Mouse (Mus musculus): ENCODE measurements around the gene Dnah8. TPM values are rescaled to one million over a fixed set of nuclear protein-coding genes. Genes with fewer than 3 reads are reported as not detected.
A peak's percentile ranks its signal among the peaks of the same experiment; 100 is the strongest.

Dnah8 gene
- total RNA-seq, 2 experiments from 2014 or later, result 3.0 to 3.8 TPM

DNA sequence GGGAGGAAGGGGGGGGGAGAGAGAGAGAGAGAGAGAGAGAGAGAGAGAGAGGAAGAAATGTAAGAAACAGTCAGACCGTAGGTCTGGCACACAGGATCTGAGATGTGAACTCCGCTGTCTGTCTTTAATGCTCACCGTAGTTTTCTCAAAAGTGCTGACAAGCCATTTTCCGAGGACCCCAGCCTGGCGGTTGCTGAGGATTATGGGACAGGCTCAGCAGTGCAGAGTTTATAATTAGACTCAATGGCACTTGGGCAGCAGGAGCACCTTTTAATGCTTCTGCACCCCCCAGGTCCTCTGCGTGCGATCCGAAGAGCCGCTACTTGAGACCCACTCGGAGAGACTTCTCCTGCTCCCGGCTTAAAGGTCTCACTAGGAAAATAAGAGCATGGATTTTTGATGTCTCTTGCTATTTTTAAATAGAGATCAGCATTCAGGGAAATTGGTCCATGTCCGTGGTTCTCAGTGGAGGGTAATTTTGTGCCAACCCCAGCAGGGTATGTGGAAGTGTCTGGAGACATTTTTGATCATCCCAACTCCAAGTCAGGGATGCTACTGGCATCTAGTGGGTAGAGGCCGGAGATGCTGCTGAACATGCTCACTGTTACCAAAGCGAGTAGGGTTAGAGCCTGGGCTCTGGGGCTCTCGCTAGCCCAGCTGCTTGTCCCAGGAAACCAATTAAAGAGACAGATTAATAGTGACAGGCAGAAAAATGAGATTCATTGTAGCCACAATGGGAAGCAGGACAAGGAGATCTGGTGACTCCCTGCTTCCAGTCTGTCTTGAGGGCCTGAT is 184.9 kb downstream of the Dnah8 start:
- no peak for DNase-seq
- intact Hi-C loops (cut with DNase I), result no loop called here

DNA sequence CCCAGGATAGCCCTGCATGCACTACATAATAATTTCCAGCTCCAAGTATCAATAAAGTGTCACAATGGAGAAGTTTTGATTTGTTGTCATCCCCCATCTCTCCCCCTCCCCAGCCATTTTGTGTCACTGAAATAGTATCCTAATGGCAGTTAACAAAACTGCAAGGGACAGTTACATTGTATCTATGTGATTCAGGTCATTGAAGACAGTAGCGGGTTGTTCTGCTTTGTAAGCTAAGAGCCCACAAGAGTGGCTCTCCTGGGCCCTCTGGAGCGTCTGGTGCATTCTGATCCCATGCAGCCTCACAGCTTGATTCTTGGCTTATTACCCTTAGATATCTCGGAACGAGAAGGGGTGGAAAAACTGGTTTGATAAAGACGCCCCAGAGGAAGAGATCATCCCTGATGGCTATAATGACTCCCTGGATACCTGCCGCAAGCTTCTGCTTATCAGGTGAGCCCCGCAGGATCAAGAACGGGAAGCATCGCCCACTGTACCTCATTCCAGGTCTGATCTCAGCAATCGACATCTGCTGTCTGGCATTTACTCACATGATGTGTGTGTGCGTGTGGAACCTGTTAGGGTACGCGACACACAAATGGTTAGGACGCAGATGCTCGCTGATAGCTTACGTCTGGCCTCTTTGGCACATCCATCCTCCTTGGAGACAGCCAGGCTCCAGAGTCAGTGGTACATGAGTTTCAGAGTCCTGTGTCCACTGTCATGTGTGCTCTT is 185.9 kb downstream of the Dnah8 start:
- intact Hi-C loops (cut with DNase I), result loop anchor here (10.0 kb wide), 1 partner anchor 295 kb away; no protein-coding TSS in a partner anchor
- no peak for DNase-seq

GRCm38 (mm10) chr17:30818543-30818942 is 194.4 kb downstream of the Dnah8 start:
- no peak for DNase-seq
- intact Hi-C loops (cut with DNase I), result loop anchor here (1.0 to 10.0 kb wide), 2 partner anchors 132 to 304 kb away; no protein-coding TSS in a partner anchor

GRCm38 (mm10) chr17:30819134-30819533 is 195.0 kb downstream of the Dnah8 start:
- intact Hi-C loops (cut with DNase I), result loop anchor here (10.0 kb wide), 1 partner anchor 304 kb away; no protein-coding TSS in a partner anchor
- no peak for DNase-seq

DNA sequence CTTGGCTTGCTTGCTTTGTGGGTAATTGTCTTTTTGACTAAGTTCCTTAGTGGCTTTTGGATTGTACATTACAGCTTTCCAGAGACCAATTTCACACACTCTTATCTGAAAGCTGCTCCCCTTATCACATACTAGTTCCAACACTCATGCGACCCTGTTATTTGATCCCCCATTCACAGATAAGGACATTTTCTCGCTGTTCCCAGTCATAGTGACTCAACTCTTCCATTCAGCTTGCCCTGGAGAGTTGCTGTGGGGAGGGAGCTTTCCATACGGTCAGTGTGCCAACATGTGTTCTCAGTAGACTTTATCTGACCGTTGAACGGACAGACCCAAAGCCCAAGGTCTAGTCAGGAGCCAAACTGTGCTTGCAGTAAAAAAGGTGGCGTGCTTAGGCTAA is 197.0 kb downstream of the Dnah8 start:
- DNase-seq, result peak; percentile 59 to 68
- intact Hi-C loops (cut with DNase I), result no loop called here

- DNase-seq, result no peak
- intact Hi-C loops (cut with DNase I), result no loop called here
Measured at GRCm38 (mm10) chr17:30824473-30824872, 200.3 kb downstream of the Dnah8 start.

DNA sequence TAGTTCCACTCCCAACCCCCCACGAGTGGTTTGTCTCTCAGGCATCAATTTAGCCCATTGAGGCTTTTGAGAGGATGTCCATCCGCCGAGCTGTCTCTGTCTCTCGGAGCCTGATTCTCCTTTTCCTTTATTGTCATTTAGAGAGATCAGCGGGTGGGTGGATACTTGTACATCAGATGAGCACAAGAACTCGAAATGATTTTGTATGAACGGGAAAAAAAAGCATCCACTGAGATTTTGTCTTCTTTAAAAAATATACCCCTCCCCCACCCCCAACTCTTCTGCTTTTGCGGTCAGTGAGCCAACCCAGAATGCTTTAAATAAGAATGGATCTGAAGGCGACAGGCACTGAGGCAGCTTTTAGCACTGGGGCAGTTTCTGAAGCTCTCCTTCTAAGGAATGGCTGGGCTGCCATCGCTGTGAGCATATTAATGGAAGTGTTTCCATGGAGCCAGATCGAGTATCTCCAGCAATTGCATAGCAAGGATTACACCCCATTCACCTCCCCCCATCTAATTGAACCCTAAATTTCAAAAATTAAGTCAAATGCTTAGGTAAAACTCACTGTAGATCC is 201.7 kb downstream of the Dnah8 start:
- DNase-seq, result no peak
- intact Hi-C loops (cut with DNase I), result no loop called here

GRCm38 (mm10) chr17:30831170-30831569 is 207.0 kb downstream of the Dnah8 start:
- intact Hi-C loops (cut with DNase I), result no loop called here
- no peak for DNase-seq

GRCm38 (mm10) chr17:30835419-30835818 is 211.3 kb downstream of the Dnah8 start:
- intact Hi-C loops (cut with DNase I), result no loop called here
- DNase-seq, result no peak

- no peak for DNase-seq
- intact Hi-C loops (cut with DNase I), result no loop called here
Measured at GRCm38 (mm10) chr17:30837031-30837430, 212.9 kb downstream of the Dnah8 start.

DNA sequence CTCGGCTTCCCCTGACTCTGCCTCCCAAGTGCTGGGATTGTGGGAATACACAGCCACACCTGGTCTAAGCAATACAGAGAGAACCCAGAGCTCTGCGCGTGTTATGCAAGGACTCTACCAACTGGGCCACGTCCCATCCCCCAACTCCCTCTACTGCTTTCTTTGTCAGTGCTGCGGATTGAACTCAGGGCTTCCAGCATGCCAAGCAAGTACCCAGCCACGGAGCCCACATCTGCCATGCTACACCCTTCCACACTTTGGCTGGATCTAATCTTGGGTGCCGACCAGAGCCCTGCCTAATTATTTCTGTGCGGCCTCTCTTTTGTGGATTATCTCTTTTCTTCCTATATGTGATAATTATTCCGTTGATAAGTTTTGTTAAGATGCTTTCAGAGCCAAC is 215.9 kb downstream of the Dnah8 start:
- intact Hi-C loops (cut with DNase I), result no loop called here

DNA sequence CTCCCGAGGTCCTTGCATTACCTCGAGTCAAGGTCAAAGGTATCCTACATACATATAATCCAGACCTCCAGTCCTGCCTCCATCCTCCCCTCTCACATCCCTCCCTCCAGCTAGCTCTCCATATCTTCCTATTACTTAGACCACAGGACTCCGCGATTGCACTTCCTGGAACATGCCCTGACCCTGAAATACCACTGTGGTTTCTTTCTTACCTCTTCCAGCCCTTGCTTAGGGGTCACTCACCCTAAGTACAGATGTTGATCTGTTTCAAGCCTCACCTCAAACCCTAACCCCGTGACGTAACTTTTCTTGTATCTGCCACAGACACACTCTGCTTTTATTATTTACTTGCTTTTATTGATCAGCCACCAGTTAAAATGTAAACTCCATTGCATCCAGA is 218.2 kb downstream of the Dnah8 start:
- no peak for DNase-seq
- intact Hi-C loops (cut with DNase I), result no loop called here

More for the DNA sequence above, 215.9 kb downstream of the Dnah8 start:
- DNase-seq, result no peak

DNA sequence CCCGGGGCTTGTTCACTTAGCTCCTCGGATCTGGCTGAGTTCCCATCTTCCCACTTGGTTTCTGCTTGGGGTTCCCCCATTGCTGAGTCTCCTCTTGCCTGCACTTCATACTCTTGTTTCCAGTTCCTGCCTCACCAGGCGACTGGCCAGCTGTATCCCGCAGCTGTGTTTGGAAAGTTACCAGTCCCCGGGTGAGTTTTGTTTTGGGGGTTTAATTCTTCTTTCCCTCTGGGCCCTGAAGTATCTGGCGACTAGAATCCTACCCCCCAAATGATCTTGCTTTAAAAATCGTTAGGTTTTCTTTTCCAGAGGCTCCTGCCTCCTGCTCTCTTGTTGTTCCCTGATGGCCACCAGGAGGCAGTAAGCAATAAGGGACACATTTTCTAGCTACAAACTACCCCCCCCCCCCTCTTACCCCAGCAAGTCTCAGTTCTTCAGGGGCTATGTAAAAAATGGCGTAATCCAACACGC is 220.2 kb downstream of the Dnah8 start:
- DNase-seq, result peak; percentile 22 to 48
- intact Hi-C loops (cut with DNase I), result loop anchor here (2.0 kb wide), 2 partner anchors 106 to 390 kb away; no protein-coding TSS in a partner anchor

GRCm38 (mm10) chr17:30847498-30847897 is 223.3 kb downstream of the Dnah8 start:
- DNase-seq, result no peak
- intact Hi-C loops (cut with DNase I), result no loop called here

GRCm38 (mm10) chr17:30848086-30848485 is 223.9 kb downstream of the Dnah8 start:
- DNase-seq, result no peak
- intact Hi-C loops (cut with DNase I), result no loop called here

GRCm38 (mm10) chr17:30848804-30849203 is 224.7 kb downstream of the Dnah8 start:
- DNase-seq, result no peak
- intact Hi-C loops (cut with DNase I), result no loop called here

GRCm38 (mm10) chr17:30849813-30850212 is 225.7 kb downstream of the Dnah8 start:
- DNase-seq, result no peak
- intact Hi-C loops (cut with DNase I), result no loop called here

GRCm38 (mm10) chr17:30852345-30852744 is 228.2 kb downstream of the Dnah8 start:
- no peak for DNase-seq
- intact Hi-C loops (cut with DNase I), result no loop called here

GRCm38 (mm10) chr17:30857347-30857746 is 233.2 kb downstream of the Dnah8 start:
- intact Hi-C loops (cut with DNase I), result no loop called here
- no peak for DNase-seq

DNA sequence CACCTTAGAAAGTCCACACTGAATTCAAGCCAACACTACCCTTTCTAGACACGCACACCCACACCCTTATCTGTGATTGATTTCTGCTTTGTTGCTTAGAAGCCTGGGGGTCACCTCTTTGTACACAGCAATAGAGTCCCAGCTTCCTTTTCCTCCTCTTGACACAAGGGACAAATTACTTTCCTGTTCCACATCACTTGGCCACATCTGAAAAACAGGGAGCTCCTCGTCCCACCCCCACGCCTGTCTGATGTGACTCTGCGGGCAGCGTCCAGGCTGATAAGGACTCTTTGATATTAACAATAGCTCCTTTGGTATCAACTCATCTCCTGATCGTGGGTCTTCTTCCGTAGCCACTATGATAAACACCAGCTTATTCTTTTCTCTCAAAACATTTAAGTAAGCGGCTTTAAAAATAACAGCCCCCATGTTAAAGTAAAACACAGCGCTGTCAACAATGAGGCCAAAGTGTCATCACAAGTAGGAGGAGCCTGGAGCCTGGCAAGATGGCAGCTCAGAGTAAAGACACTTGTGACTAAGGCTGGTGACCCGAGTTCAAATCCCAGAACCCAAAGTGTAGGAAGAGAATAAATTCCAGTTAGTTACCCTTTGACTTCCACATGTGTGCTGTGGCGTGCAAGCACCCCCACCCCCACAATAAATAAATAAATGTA is 234.6 kb downstream of the Dnah8 start:
- intact Hi-C loops (cut with DNase I), result no loop called here
- no peak for DNase-seq

Data from heart, postnatal 10 days (tissue).